Mouse (Mus musculus) liver, postnatal 0 days (tissue): Measurements from ENCODE around the gene Gm49322. TPM values are rescaled to one million over a fixed set of nuclear protein-coding genes. Genes with fewer than 3 reads are reported as not detected.

Experiments
- ATAC-seq: fragments of 200-750 bp; cut with Nextera tagmentation; 2 replicates; pipeline ENCODE4 v1.8.0; 2017; ENCODE audit warnings: mild to moderate bottlenecking, moderate library complexity
- DNase-seq: peaks from one replicate; pipeline ENCODE4 v3.0.0-alpha.2; 2016
- H3K27ac ChIP-seq: fragments of 300-500 bp; sonication (generic); 2 replicates; pipeline ENCODE4 v1.5.1; 2014; ENCODE audit warnings: antibody characterized with exemption, moderate library complexity, mild to moderate bottlenecking, low read depth
- H3K27me3 ChIP-seq: fragments of 300-500 bp; sonication (generic); 2 replicates; pipeline ENCODE4 v1.6.1; 2014; ENCODE audit warnings: low read length, control low read depth, mixed read lengths; ENCODE audit not compliant: insufficient read depth
- H3K36me3 ChIP-seq: fragments of 300-500 bp; sonication (generic); replicated peaks from 2 replicates; pipeline ENCODE4 v1.6.1; 2014; ENCODE audit warnings: mild to moderate bottlenecking, control low read depth, low read length, moderate library complexity, mixed read lengths; ENCODE audit not compliant: insufficient read depth
- H3K4me1 ChIP-seq: fragments of 300-500 bp; sonication (generic); 2 replicates; pipeline ENCODE4 v1.6.1; 2014; ENCODE audit warnings: antibody characterized with exemption, mild to moderate bottlenecking, control low read depth; ENCODE audit not compliant: insufficient read depth
- H3K4me2 ChIP-seq: fragments of 300-500 bp; sonication (generic); 2 replicates; pipeline ENCODE4 v1.6.1; 2014; ENCODE audit warnings: low read depth, mild to moderate bottlenecking, low read length, moderate library complexity, mixed read lengths
- H3K4me3 ChIP-seq: fragments of 300-500 bp; sonication (generic); 2 replicates; pipeline ENCODE4 v1.5.1; 2014; ENCODE audit warnings: low read depth, low read length
- H3K9ac ChIP-seq: fragments of 300-500 bp; sonication (generic); replicated peaks from 2 replicates; pipeline ENCODE4 v1.6.1; 2014; ENCODE audit warnings: mild to moderate bottlenecking, moderate library complexity
- H3K9me3 ChIP-seq: fragments of 300-500 bp; sonication (generic); 2 replicates; pipeline ENCODE4 v1.6.1; 2016; ENCODE audit warnings: mild to moderate bottlenecking, control low read depth, low read length, mixed read lengths
- CTCF ChIP-seq: sonication (generic); IDR thresholded peaks from 2 replicates; pipeline ENCODE4 v1.5.1; 2016; ENCODE audit warnings: antibody characterized with exemption, low read depth
- EP300 ChIP-seq: IDR thresholded peaks from 2 replicates; pipeline ENCODE4 v1.6.1; 2016; ENCODE audit warnings: antibody characterized with exemption, low read depth, mild to moderate bottlenecking
- WGBS: fragments of 180-500 bp; shearing (Covaris S2); extraction: QIAGEN DNeasy Blood & Tissue Kit; methylation state at CpG from one replicate; pipeline ENCODE4 v1.1.7; 2014; ENCODE audit not compliant: insufficient replicate concordance; 5-methylcytosine and 5-hydroxymethylcytosine counted together
- polyA plus RNA-seq: library from polyadenylated mRNA; unstranded; fragments of >200 nt; fragmentation: Nextera tagmentation; extraction: Ambion mirVana; gene quantifications from 2 replicates; pipeline ENCODE4 v1.2.1, GENCODE M21; 2015

Gm49322 gene
- polyA plus RNA-seq, 1 experiment from 2014 or later: 0.52 TPM

DNA sequence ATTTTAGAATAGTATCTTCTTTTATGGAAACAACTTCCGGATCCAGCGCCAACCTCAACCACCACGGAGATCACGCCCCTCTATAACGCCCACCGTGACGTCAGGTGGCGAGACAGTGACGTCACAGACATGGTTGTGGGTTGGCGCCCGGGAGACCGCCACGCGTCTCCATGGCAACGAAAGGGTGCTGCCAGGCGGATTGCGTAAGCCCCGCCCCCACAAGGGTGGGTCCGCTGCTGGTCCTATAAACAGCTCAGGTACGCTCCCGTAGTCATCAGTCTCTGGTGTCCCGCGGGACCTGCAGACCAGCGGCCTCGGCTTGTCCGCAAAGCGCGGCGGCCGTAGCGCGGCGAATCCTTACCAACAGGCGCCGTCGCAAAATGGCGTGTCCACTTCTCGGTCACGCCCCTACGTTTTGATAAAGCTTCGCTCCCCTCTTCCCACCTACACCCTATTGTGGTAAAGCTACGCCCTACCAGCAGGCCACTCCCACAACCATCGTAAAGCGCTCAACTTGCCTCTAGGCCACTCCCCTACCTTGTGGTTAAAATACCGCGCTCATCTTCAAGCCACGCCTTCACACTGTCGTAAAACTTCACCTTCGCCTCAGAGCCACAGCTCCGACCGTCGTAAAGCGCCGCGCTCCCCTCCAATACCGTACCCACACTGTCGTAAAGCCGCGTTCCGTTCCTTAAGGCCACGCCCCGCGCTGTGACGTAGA, 16.3 kb downstream of the Gm49322 start:
- no peaks in the 10 kb centered on the region for H3K36me3 ChIP-seq

DNA sequence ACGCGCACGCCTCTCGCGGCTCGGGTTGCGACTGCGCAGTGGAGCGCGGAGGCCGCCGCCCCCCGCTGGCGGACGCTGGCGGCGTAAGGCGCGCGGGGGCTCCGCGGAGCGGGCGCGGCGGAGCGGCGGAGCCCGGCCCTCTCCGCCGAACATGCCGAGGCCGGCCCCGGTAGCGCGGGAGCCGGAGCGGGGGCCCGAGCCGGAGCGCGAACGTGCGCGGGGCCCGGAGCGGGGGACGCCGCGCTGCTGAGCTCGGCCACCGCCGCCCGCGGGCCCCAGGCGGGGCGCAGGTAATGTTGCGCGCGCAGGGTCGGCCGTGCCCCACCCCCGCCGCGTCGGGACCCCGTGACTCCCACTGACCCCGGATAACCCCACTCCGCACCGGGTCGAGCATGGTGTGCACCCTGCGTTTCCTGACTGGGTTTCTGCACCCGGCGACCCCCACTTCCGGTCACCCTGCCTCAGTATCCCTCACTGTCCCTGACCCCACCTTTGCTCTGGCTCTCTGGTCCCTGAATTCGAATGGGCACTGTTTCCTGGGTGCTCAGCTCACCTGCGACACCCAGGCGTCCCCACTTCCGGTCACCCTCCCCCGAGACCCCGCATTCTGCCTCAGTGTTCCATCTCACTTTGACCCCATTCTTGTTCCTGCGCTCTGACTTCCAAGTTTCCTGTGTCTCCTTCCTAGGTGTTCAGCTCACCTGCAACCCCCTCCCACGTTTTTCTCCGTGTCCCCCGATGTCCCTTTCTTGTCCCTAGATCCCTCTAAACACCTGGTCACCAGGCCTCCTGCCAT, 17.0 kb downstream of the Gm49322 start, which contains the start of gene Csnk1g2:
TSS of gene Csnk1g2 (plus strand) at position 178 of the 796 bp plus-strand sequence.
- 6% methylated on average over 59 of the region's 85 CpGs for WGBS
- Histone ChIP-seq H3K9ac (peak within 1 kb of the TSS; percentile 87), H3K4me1 (peaks cover 45% of the 10 kb centered on the region), H3K4me2 (peak within 1 kb of the TSS; percentile 74), H3K36me3 (no peaks in the 10 kb centered on the region), H3K27ac (peak within 1 kb of the TSS; percentile 94), H3K9me3 (no peaks in the 10 kb centered on the region), H3K4me3 (peak within 1 kb of the TSS; percentile 76), H3K27me3 (no peaks in the 10 kb centered on the region)
- DNase-seq (peak; percentile 81), ATAC-seq (peak; percentile 27)
- TF ChIP-seq CTCF (peak; percentile 40; the same call in 1 of the 2 replicates), EP300 (no peak)

More for the DNA sequence above, 16.3 kb downstream of the Gm49322 start:
- under 1% methylated on average over 64 of the region's 64 CpGs for WGBS
- peak; percentile 68 for TF ChIP-seq EP300
- no peak; the same call in 1 of the 2 replicates for TF ChIP-seq CTCF
- Histone ChIP-seq H3K27ac (peak overlapping the region; percentile 94), H3K9ac (peak overlapping the region; percentile 47), H3K4me3 (peak overlapping the region; percentile 76), H3K4me1 (peaks cover 41% of the 10 kb centered on the region), H3K27me3 (no peaks in the 10 kb centered on the region), H3K4me2 (peak overlapping the region; percentile 74), H3K9me3 (no peaks in the 10 kb centered on the region)
- DNase-seq: peak; percentile 100
- peak; percentile 93 for ATAC-seq

- H3K9ac ChIP-seq: peak overlapping the region; percentile 87
- ATAC-seq (no peak), DNase-seq (peak; percentile 77)
- peak overlapping the region; percentile 69 for H3K4me2 ChIP-seq
- peaks cover 47% of the 10 kb centered on the region for H3K4me1 ChIP-seq
- peak overlapping the region; percentile 76 for H3K4me3 ChIP-seq
- no peaks in the 10 kb centered on the region for H3K27me3 ChIP-seq
- TF ChIP-seq EP300 (no peak), CTCF (no peak; the same call in 1 of the 2 replicates)
- WGBS: 9% methylated on average over 15 of the region's 15 CpGs
- H3K36me3 ChIP-seq: no peaks in the 10 kb centered on the region
- H3K27ac ChIP-seq: peak overlapping the region; percentile 94
- no peaks in the 10 kb centered on the region for H3K9me3 ChIP-seq
Observed at GRCm38 (mm10) chr10:80623457-80624191, 17.8 kb downstream of the Gm49322 start.

DNA sequence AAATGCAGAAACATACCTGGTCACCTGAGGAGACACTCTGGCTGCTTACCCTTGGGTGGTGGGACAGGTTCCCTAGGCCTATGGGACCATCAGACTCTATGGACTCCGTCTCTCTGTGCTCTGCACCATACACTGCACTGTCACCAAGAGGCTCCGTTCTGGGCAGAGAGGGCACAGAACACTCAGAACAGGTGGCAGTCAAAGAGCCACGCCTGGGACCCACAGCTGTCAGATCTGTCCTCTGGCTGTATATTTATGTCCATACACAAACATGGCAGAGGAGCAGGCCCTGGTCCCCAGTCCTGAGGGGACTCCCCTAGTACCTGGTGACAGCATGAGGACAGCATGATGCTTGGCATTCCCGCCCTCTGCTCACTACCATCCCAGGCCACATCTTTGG, 19.9 kb downstream of the Gm49322 start:
- 87% methylated on average over 4 of the region's 4 CpGs for WGBS
- Histone ChIP-seq H3K9ac (0 out of 2 replicates have a peak overlapping the region, but pooled peaks have one; percentile 1), H3K4me1 (peaks cover 52% of the 10 kb centered on the region), H3K4me2 (no peak overlapping the region), H3K27me3 (no peaks in the 10 kb centered on the region), H3K9me3 (no peaks in the 10 kb centered on the region), H3K27ac (peak overlapping the region; percentile 58), H3K4me3 (no peak overlapping the region), H3K36me3 (no peaks in the 10 kb centered on the region)
- DNase-seq (no peak), ATAC-seq (no peak)
- TF ChIP-seq CTCF (no peak), EP300 (no peak)

DNA sequence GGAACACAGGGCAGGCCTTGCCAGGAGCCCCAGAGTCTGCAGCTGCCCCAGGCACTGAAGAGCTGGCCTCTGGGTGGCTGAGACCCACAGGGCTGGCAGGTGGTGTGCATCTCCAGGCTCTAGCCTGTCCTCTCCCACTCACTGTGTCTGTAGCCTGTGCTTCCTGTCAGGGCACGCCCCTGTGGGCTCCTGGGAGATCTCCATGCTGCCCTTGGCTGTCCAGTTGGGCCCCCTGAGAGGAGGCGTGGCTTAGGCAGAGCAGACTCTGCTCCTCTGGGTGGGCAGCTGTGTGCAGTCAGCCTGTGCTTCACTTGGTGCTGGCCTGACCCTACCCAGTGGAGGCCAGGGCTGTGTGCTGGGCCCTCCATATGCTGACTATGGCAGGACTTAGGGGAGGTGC, 21.9 kb downstream of the Gm49322 start:
- Histone ChIP-seq H3K4me1 (peaks cover 46% of the 10 kb centered on the region), H3K4me3 (no peak overlapping the region), H3K36me3 (no peaks in the 10 kb centered on the region), H3K4me2 (no peak overlapping the region), H3K27ac (no peak overlapping the region; the same call in 1 of the 2 replicates), H3K27me3 (no peaks in the 10 kb centered on the region), H3K9me3 (no peaks in the 10 kb centered on the region), H3K9ac (0 out of 2 replicates have a peak overlapping the region, but pooled peaks have one; percentile 12)
- WGBS: 45% methylated on average over 2 of the region's 2 CpGs
- peak; percentile 8; the same call in 1 of the 2 replicates for ATAC-seq
- peak; percentile 57 for DNase-seq
- TF ChIP-seq EP300: no peak
- TF ChIP-seq CTCF: no peak
